Mouse (Mus musculus) kidney, postnatal 0 days (tissue): ENCODE measurements around the gene Klhl10. TPM values are rescaled to one million over a fixed set of nuclear protein-coding genes. Genes with fewer than 3 reads are reported as not detected.

Source experiments
- ATAC-seq: fragments of 200-750 bp; cut with Nextera tagmentation; replicated peaks from 2 replicates; pipeline ENCODE4 v1.8.0; 2017; ENCODE audit warnings: low read depth, moderate number of reproducible peaks, moderate TSS enrichment, moderate library complexity; ENCODE audit not compliant: low FRiP score
- DNase-seq: peaks from one replicate; pipeline ENCODE4 v3.0.0-alpha.2; 2016; ENCODE audit warnings: low spot score
- H3K27ac ChIP-seq: fragments of 300-500 bp; sonication (generic); 2 replicates; pipeline ENCODE4 v1.5.1; 2014; ENCODE audit warnings: mild to moderate bottlenecking
- H3K27me3 ChIP-seq: fragments of 300-500 bp; sonication (generic); 2 replicates; pipeline ENCODE4 v1.6.1; 2014; ENCODE audit warnings: low read length, mixed read lengths; ENCODE audit not compliant: insufficient read depth
- H3K36me3 ChIP-seq: fragments of 300-500 bp; sonication (generic); 2 replicates; pipeline ENCODE4 v1.6.1; 2014; ENCODE audit warnings: low read length, mixed read lengths; ENCODE audit not compliant: insufficient read depth
- H3K4me1 ChIP-seq: fragments of 300-500 bp; sonication (generic); replicated peaks from 2 replicates; pipeline ENCODE4 v1.6.1; 2014; ENCODE audit warnings: antibody characterized with exemption, low read length, mixed read lengths; ENCODE audit not compliant: insufficient read depth
- H3K4me2 ChIP-seq: fragments of 300-500 bp; sonication (generic); 2 replicates; pipeline ENCODE4 v1.6.1; 2014; ENCODE audit warnings: mild to moderate bottlenecking, low read length, moderate library complexity, mixed read lengths
- H3K4me3 ChIP-seq: fragments of 300-500 bp; sonication (generic); replicated peaks from 2 replicates; pipeline ENCODE4 v1.5.1; 2014; ENCODE audit warnings: low read depth, low read length
- H3K9ac ChIP-seq: fragments of 300-500 bp; sonication (generic); 2 replicates; pipeline ENCODE4 v1.6.1; 2014; ENCODE audit warnings: low read depth, low read length
- H3K9me3 ChIP-seq: fragments of 300-500 bp; sonication (generic); replicated peaks from 2 replicates; pipeline ENCODE4 v1.6.1; 2016; ENCODE audit warnings: low read length, inconsistent platforms, mixed read lengths
- CTCF ChIP-seq: IDR thresholded peaks from 2 replicates; pipeline ENCODE4 v1.5.1; 2016; ENCODE audit warnings: antibody characterized with exemption, low read depth, mild to moderate bottlenecking, moderate library complexity
- WGBS: fragments of 180-500 bp; shearing (Covaris S2); extraction: QIAGEN DNeasy Blood & Tissue Kit; methylation state at CpG from one replicate; pipeline ENCODE4 v1.1.7; 2014; 5-methylcytosine and 5-hydroxymethylcytosine counted together
- polyA plus RNA-seq: library from polyadenylated mRNA; unstranded; fragments of >200 nt; fragmentation: Nextera tagmentation; extraction: Ambion mirVana; gene quantifications from 2 replicates; pipeline ENCODE4 v1.2.1, GENCODE M21; 2015

Klhl10 gene
- polyA plus RNA-seq, 1 experiment from 2014 or later: 0.32 TPM

GRCm38 (mm10) chr11:100490951-100491350 lies 49.2 kb downstream of the Klhl10 start:
- 89% methylated on average over 6 of the region's 6 CpGs for WGBS
- Histone ChIP-seq H3K27me3 (no peaks in the 10 kb centered on the region), H3K36me3 (peaks cover 58% of the 10 kb centered on the region), H3K4me2 (no peak overlapping the region), H3K4me3 (no peak overlapping the region), H3K4me1 (no peaks in the 10 kb centered on the region), H3K27ac (no peak overlapping the region), H3K9ac (no peak overlapping the region), H3K9me3 (no peaks in the 10 kb centered on the region)
- peak; percentile 59 for TF ChIP-seq CTCF
- no peak for ATAC-seq
- no peak for DNase-seq

GRCm38 (mm10) chr11:100493771-100494170 lies 52.1 kb downstream of the Klhl10 start:
- WGBS: 87% methylated on average over 12 of the region's 12 CpGs
- Histone ChIP-seq H3K9ac (no peak overlapping the region), H3K4me3 (no peak overlapping the region), H3K9me3 (no peaks in the 10 kb centered on the region), H3K27ac (no peak overlapping the region), H3K36me3 (peaks cover 72% of the 10 kb centered on the region), H3K4me1 (no peaks in the 10 kb centered on the region), H3K27me3 (no peaks in the 10 kb centered on the region), H3K4me2 (no peak overlapping the region)
- ATAC-seq: no peak
- TF ChIP-seq CTCF: no peak
- DNase-seq: no peak

- H3K36me3 ChIP-seq: peaks cover 62% of the 10 kb centered on the region
- H3K9ac ChIP-seq: no peak overlapping the region
- H3K27me3 ChIP-seq: no peaks in the 10 kb centered on the region
- no peaks in the 10 kb centered on the region; the same call in 1 of the 2 replicates for H3K4me1 ChIP-seq
- no peak overlapping the region for H3K4me2 ChIP-seq
- no peak overlapping the region for H3K27ac ChIP-seq
- H3K4me3 ChIP-seq: no peak overlapping the region
- no peak for TF ChIP-seq CTCF
- no peak for ATAC-seq
- WGBS: 80% methylated on average over 3 of the region's 3 CpGs
- H3K9me3 ChIP-seq: no peaks in the 10 kb centered on the region
- no peak for DNase-seq
Observed at GRCm38 (mm10) chr11:100500241-100500640, 58.5 kb downstream of the Klhl10 start.

GRCm38 (mm10) chr11:100500651-100501050 lies 58.9 kb downstream of the Klhl10 start:
- Histone ChIP-seq H3K9ac (no peak overlapping the region), H3K27me3 (no peaks in the 10 kb centered on the region), H3K36me3 (peaks cover 62% of the 10 kb centered on the region), H3K4me1 (no peaks in the 10 kb centered on the region; the same call in 1 of the 2 replicates), H3K4me3 (no peak overlapping the region), H3K27ac (no peak overlapping the region), H3K4me2 (no peak overlapping the region), H3K9me3 (no peaks in the 10 kb centered on the region)
- peak; percentile 24 for DNase-seq
- 0 out of 2 replicates have a peak, but pooled peaks have one; percentile 16 for ATAC-seq
- no peak for TF ChIP-seq CTCF
- WGBS: 58% methylated on average over 7 of the region's 7 CpGs

- Histone ChIP-seq H3K4me1 (no peaks in the 10 kb centered on the region; the same call in 1 of the 2 replicates), H3K27ac (0 out of 2 replicates have a peak overlapping the region, but pooled peaks have one; percentile 31), H3K9ac (no peak overlapping the region), H3K27me3 (no peaks in the 10 kb centered on the region), H3K9me3 (no peaks in the 10 kb centered on the region), H3K4me3 (no peak overlapping the region), H3K36me3 (peaks cover 55% of the 10 kb centered on the region), H3K4me2 (no peak overlapping the region)
- ATAC-seq (no peak), DNase-seq (no peak)
- TF ChIP-seq CTCF: no peak
- 58% methylated on average over 6 of the region's 6 CpGs for WGBS
Observed at GRCm38 (mm10) chr11:100501321-100501720, 59.6 kb downstream of the Klhl10 start.

GRCm38 (mm10) chr11:100504990-100505660 lies 63.4 kb downstream of the Klhl10 start:
- Histone ChIP-seq H3K4me2 (no peak overlapping the region), H3K36me3 (peaks cover 48% of the 10 kb centered on the region), H3K27ac (no peak overlapping the region), H3K4me3 (no peak overlapping the region), H3K9me3 (no peaks in the 10 kb centered on the region), H3K27me3 (no peaks in the 10 kb centered on the region), H3K9ac (no peak overlapping the region), H3K4me1 (no peaks in the 10 kb centered on the region; the same call in 1 of the 2 replicates)
- no peak for ATAC-seq
- TF ChIP-seq CTCF: no peak
- 91% methylated on average over 12 of the region's 12 CpGs for WGBS
- no peak for DNase-seq
